Mouse (Mus musculus) kidney, postnatal 0 days (tissue): ENCODE results near the gene Ptpre. TPM values are rescaled to one million over a fixed set of nuclear protein-coding genes. Genes with fewer than 3 reads are reported as not detected.
"Not testable (repeated sequence)": the region's sequence is repeated elsewhere in the genome, so short reads cannot be mapped to it uniquely, and the experiment has no call there.

Experiments used
- ATAC-seq: fragments of 200-750 bp; cut with Nextera tagmentation; replicated peaks from 2 replicates; pipeline ENCODE4 v1.8.0; 2017; ENCODE audit warnings: low read depth, moderate number of reproducible peaks, moderate TSS enrichment, moderate library complexity; ENCODE audit not compliant: low FRiP score
- DNase-seq: peaks from one replicate; pipeline ENCODE4 v3.0.0-alpha.2; 2016; ENCODE audit warnings: low spot score
- H3K27ac ChIP-seq: fragments of 300-500 bp; sonication (generic); 2 replicates; pipeline ENCODE4 v1.5.1; 2014; ENCODE audit warnings: mild to moderate bottlenecking
- H3K27me3 ChIP-seq: fragments of 300-500 bp; sonication (generic); 2 replicates; pipeline ENCODE4 v1.6.1; 2014; ENCODE audit warnings: low read length, mixed read lengths; ENCODE audit not compliant: insufficient read depth
- H3K36me3 ChIP-seq: fragments of 300-500 bp; sonication (generic); 2 replicates; pipeline ENCODE4 v1.6.1; 2014; ENCODE audit warnings: low read length, mixed read lengths; ENCODE audit not compliant: insufficient read depth
- H3K4me1 ChIP-seq: fragments of 300-500 bp; sonication (generic); replicated peaks from 2 replicates; pipeline ENCODE4 v1.6.1; 2014; ENCODE audit warnings: antibody characterized with exemption, low read length, mixed read lengths; ENCODE audit not compliant: insufficient read depth
- H3K4me2 ChIP-seq: fragments of 300-500 bp; sonication (generic); 2 replicates; pipeline ENCODE4 v1.6.1; 2014; ENCODE audit warnings: mild to moderate bottlenecking, low read length, moderate library complexity, mixed read lengths
- H3K4me3 ChIP-seq: fragments of 300-500 bp; sonication (generic); replicated peaks from 2 replicates; pipeline ENCODE4 v1.5.1; 2014; ENCODE audit warnings: low read depth, low read length
- H3K9ac ChIP-seq: fragments of 300-500 bp; sonication (generic); 2 replicates; pipeline ENCODE4 v1.6.1; 2014; ENCODE audit warnings: low read depth, low read length
- H3K9me3 ChIP-seq: fragments of 300-500 bp; sonication (generic); replicated peaks from 2 replicates; pipeline ENCODE4 v1.6.1; 2016; ENCODE audit warnings: low read length, inconsistent platforms, mixed read lengths
- CTCF ChIP-seq: IDR thresholded peaks from 2 replicates; pipeline ENCODE4 v1.5.1; 2016; ENCODE audit warnings: antibody characterized with exemption, low read depth, mild to moderate bottlenecking, moderate library complexity
- WGBS: fragments of 180-500 bp; shearing (Covaris S2); extraction: QIAGEN DNeasy Blood & Tissue Kit; methylation state at CpG from one replicate; pipeline ENCODE4 v1.1.7; 2014; 5-methylcytosine and 5-hydroxymethylcytosine counted together
- polyA plus RNA-seq: library from polyadenylated mRNA; unstranded; fragments of >200 nt; fragmentation: Nextera tagmentation; extraction: Ambion mirVana; gene quantifications from 2 replicates; pipeline ENCODE4 v1.2.1, GENCODE M21; 2015

The Ptpre gene
- polyA plus RNA-seq, 1 experiment from 2014 or later = 1.3 TPM

- DNase-seq = no peak
- no peak for TF ChIP-seq CTCF
- no peak overlapping the region for H3K9ac ChIP-seq
These were observed 158.8 kb downstream of the Ptpre start for GRCm38 (mm10) chr7:135696127-135696526.

GRCm38 (mm10) chr7:135697021-135697740, 159.9 kb downstream of the Ptpre start:
- not testable (repeated sequence) for H3K4me3 ChIP-seq, H3K9ac ChIP-seq, H3K9me3 ChIP-seq, H3K4me2 ChIP-seq, H3K4me1 ChIP-seq, ATAC-seq, H3K27me3 ChIP-seq, H3K27ac ChIP-seq, DNase-seq
- WGBS = 90% methylated on average over 5 of the region's 5 CpGs
- H3K36me3 ChIP-seq = peaks cover 57% of the 10 kb centered on the region

More at GRCm38 (mm10) chr7:135696127-135696526, 158.8 kb downstream of the Ptpre start:
- Histone ChIP-seq H3K4me2 (no peak overlapping the region), H3K27me3 (no peaks in the 10 kb centered on the region), H3K9me3 (no peaks in the 10 kb centered on the region), H3K36me3 (peaks cover 50% of the 10 kb centered on the region), H3K4me1 (no peaks in the 10 kb centered on the region), H3K27ac (no peak overlapping the region), H3K4me3 (no peak overlapping the region)
- WGBS = 86% methylated on average over 4 of the region's 4 CpGs
- no peak for ATAC-seq

DNA sequence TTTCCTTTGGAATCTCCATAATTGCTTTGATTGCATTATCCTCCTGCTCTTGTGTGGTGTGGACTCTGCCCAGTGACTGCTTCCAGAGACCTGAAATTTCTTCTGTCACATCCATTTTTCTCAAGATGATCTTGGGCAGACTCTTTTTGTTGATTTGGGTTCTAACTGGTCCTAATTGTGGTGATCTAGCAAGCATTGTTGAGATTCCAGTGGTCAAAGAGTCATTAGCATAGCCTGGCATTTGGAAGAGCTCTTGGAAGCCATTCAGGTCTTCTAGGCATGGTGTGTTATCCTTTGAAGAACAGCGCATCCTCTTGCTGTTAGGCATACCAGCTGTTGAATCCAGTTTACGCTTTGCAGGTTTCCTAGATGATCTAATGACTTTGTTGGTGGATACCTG, 161.1 kb downstream of the Ptpre start:
- Histone ChIP-seq H3K9me3 (no peaks in the 10 kb centered on the region), H3K4me3 (no peak overlapping the region), H3K36me3 (peaks cover 54% of the 10 kb centered on the region), H3K27ac (no peak overlapping the region), H3K27me3 (no peaks in the 10 kb centered on the region), H3K4me1 (no peaks in the 10 kb centered on the region), H3K4me2 (no peak overlapping the region), H3K9ac (no peak overlapping the region)
- no peak for ATAC-seq
- 99% methylated on average over 2 of the region's 2 CpGs for WGBS
- TF ChIP-seq CTCF = no peak
- DNase-seq = no peak

DNA sequence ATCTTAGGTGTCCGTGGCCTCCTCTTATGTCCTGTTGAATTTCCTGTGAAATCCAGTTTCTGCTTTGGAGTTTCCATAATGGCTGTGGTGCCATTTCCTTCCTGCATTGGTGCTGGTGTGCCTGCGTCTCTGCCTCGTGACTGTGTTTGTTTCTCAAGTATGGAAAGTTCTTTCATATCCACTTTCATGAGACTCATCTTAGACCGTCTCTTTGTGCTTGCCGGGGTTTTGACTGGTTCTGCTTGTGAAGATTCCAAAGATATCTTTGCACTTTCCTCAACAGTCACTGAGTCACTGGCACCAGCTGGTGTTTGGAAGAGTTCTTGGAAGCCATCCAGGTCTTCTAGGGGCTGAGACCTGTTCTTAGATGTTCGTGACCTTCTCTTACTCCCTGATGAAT, 162.1 kb downstream of the Ptpre start:
- not testable (repeated sequence) for ATAC-seq

GRCm38 (mm10) chr7:135703600-135704148, 166.4 kb downstream of the Ptpre start:
- ATAC-seq (no peak), DNase-seq (no peak)
- Histone ChIP-seq H3K4me3 (no peak overlapping the region), H3K9ac (no peak overlapping the region), H3K9me3 (no peaks in the 10 kb centered on the region), H3K27ac (no peak overlapping the region), H3K27me3 (no peaks in the 10 kb centered on the region), H3K4me2 (no peak overlapping the region), H3K36me3 (peaks cover 47% of the 10 kb centered on the region), H3K4me1 (no peaks in the 10 kb centered on the region)
- 92% methylated on average over 9 of the region's 9 CpGs for WGBS
- TF ChIP-seq CTCF = no peak

More for the DNA sequence above, 162.1 kb downstream of the Ptpre start:
- DNase-seq, H3K9ac ChIP-seq, H3K4me3 ChIP-seq, H3K4me1 ChIP-seq, H3K27me3 ChIP-seq, H3K9me3 ChIP-seq, H3K27ac ChIP-seq, H3K4me2 ChIP-seq: not testable (repeated sequence)
- 75% methylated on average over 6 of the region's 6 CpGs for WGBS
- H3K36me3 ChIP-seq = peaks cover 53% of the 10 kb centered on the region

GRCm38 (mm10) chr7:135704251-135704650, 167.0 kb downstream of the Ptpre start:
- WGBS = 97% methylated on average over 8 of the region's 8 CpGs
- no peak for TF ChIP-seq CTCF
- H3K27ac ChIP-seq = no peak overlapping the region
- no peaks in the 10 kb centered on the region for H3K4me1 ChIP-seq
- no peak overlapping the region for H3K4me2 ChIP-seq
- H3K36me3 ChIP-seq = peaks cover 50% of the 10 kb centered on the region
- H3K9me3 ChIP-seq = no peaks in the 10 kb centered on the region
- no peaks in the 10 kb centered on the region for H3K27me3 ChIP-seq
- DNase-seq (no peak), ATAC-seq (no peak)
- H3K4me3 ChIP-seq = no peak overlapping the region
- no peak overlapping the region for H3K9ac ChIP-seq
